Mouse (Mus musculus) intestine, embryonic 16.5 days (tissue): ENCODE measurements around the gene Rprd2. TPM values are rescaled to one million over a fixed set of nuclear protein-coding genes. Genes with fewer than 3 reads are reported as not detected.

ENCODE experiments used
- ATAC-seq: fragments of 200-750 bp; cut with Nextera tagmentation; 2 replicates; pipeline ENCODE4 v1.8.0; 2017; ENCODE audit warnings: moderate TSS enrichment, moderate library complexity
- H3K27ac ChIP-seq: fragments of 300-500 bp; sonication (generic); 2 replicates; pipeline ENCODE4 v1.5.1; 2014; ENCODE audit warnings: mild to moderate bottlenecking, low read length
- H3K27me3 ChIP-seq: fragments of 300-500 bp; sonication (generic); replicated peaks from 2 replicates; pipeline ENCODE4 v1.6.1; 2014; ENCODE audit warnings: low read length, control low read depth, mixed read lengths; ENCODE audit not compliant: control insufficient read depth, insufficient read depth
- H3K36me3 ChIP-seq: fragments of 300-500 bp; sonication (generic); 2 replicates; pipeline ENCODE4 v1.6.1; 2014; ENCODE audit warnings: low read length, control low read depth; ENCODE audit not compliant: control insufficient read depth, insufficient read depth
- H3K4me1 ChIP-seq: fragments of 300-500 bp; sonication (generic); 2 replicates; pipeline ENCODE4 v1.6.1; 2014; ENCODE audit warnings: low read length, control low read depth, mixed read lengths; ENCODE audit not compliant: control insufficient read depth, insufficient read depth
- H3K4me2 ChIP-seq: fragments of 300-500 bp; sonication (generic); 2 replicates; pipeline ENCODE4 v1.6.1; 2014; ENCODE audit warnings: low read depth, low read length, control low read depth
- H3K4me3 ChIP-seq: fragments of 300-500 bp; sonication (generic); 2 replicates; pipeline ENCODE4 v1.5.1; 2014; ENCODE audit warnings: mild to moderate bottlenecking, low read length
- H3K9ac ChIP-seq: fragments of 300-500 bp; sonication (generic); 2 replicates; pipeline ENCODE4 v1.6.1; 2014; ENCODE audit warnings: low read depth, low read length
- H3K9me3 ChIP-seq: fragments of 300-500 bp; sonication (generic); 2 replicates; pipeline ENCODE4 v1.6.1; 2016; ENCODE audit warnings: low read length, control low read depth; ENCODE audit not compliant: control insufficient read depth
- WGBS: fragments of 180-500 bp; shearing (Covaris S2); extraction: QIAGEN DNeasy Blood & Tissue Kit; methylation state at CpG from one replicate; pipeline ENCODE4 v1.1.7; 2014; 5-methylcytosine and 5-hydroxymethylcytosine counted together
- polyA plus RNA-seq: library from polyadenylated mRNA; unstranded; fragments of >200 nt; fragmentation: Nextera tagmentation; extraction: Ambion mirVana; gene quantifications from 2 replicates; pipeline ENCODE4 v1.2.1, GENCODE M21; 2015

Rprd2 gene
- polyA plus RNA-seq, result 13.5 TPM in 2 replicates

- under 1% methylated on average over 58 of the region's 60 CpGs for WGBS
Observed at GRCm38 (mm10) chr3:95818571-95819288, at the start of gene Rprd2. Rprd2 (minus strand) TSS chr3:95818863.

GRCm38 (mm10) chr3:95867408-95867807 is 48.7 kb upstream of the Rprd2 start:
- Histone ChIP-seq H3K4me3 (no peak overlapping the region), H3K9me3 (no peaks in the 10 kb centered on the region), H3K27me3 (no peaks in the 10 kb centered on the region), H3K4me1 (peaks cover 8% of the 10 kb centered on the region; the same call in 1 of the 2 replicates), H3K4me2 (no peak overlapping the region), H3K36me3 (no peaks in the 10 kb centered on the region), H3K27ac (no peak overlapping the region), H3K9ac (no peak overlapping the region)
- 93% methylated on average over 2 of the region's 2 CpGs for WGBS
- ATAC-seq, result no peak

More at GRCm38 (mm10) chr3:95818571-95819288, at the start of gene Rprd2:
- ATAC-seq, result peak; percentile 62
- H3K27me3 ChIP-seq, result no peaks in the 10 kb centered on the region
- peak within 1 kb of the TSS; percentile 71 for H3K4me3 ChIP-seq
- H3K9ac ChIP-seq, result peak within 1 kb of the TSS; percentile 99
- no peaks in the 10 kb centered on the region for H3K9me3 ChIP-seq
- peaks cover 6% of the 10 kb centered on the region for H3K4me1 ChIP-seq
- H3K4me2 ChIP-seq, result peak within 1 kb of the TSS; percentile 68
- peak within 1 kb of the TSS; percentile 100 for H3K27ac ChIP-seq
- no peaks in the 10 kb centered on the region for H3K36me3 ChIP-seq

- ATAC-seq, result no peak
- no peaks in the 10 kb centered on the region for H3K9me3 ChIP-seq
- no peak overlapping the region for H3K27ac ChIP-seq
- no peak overlapping the region for H3K4me3 ChIP-seq
- no peak overlapping the region for H3K4me2 ChIP-seq
- H3K36me3 ChIP-seq, result peaks cover 3% of the 10 kb centered on the region; the same call in 1 of the 2 replicates
- 85% methylated on average over 5 of the region's 5 CpGs for WGBS
- H3K9ac ChIP-seq, result no peak overlapping the region
- no peaks in the 10 kb centered on the region for H3K27me3 ChIP-seq
- H3K4me1 ChIP-seq, result peaks cover 6% of the 10 kb centered on the region; the same call in 1 of the 2 replicates
Observed at GRCm38 (mm10) chr3:95866071-95866470, 47.4 kb upstream of the Rprd2 start.

GRCm38 (mm10) chr3:95865571-95865970 is 46.9 kb upstream of the Rprd2 start:
- Histone ChIP-seq H3K4me3 (no peak overlapping the region), H3K36me3 (peaks cover 3% of the 10 kb centered on the region; the same call in 1 of the 2 replicates), H3K9me3 (no peaks in the 10 kb centered on the region), H3K27me3 (no peaks in the 10 kb centered on the region), H3K9ac (no peak overlapping the region), H3K4me2 (no peak overlapping the region), H3K27ac (no peak overlapping the region), H3K4me1 (peaks cover 4% of the 10 kb centered on the region; the same call in 1 of the 2 replicates)
- WGBS, result 88% methylated on average over 20 of the region's 20 CpGs
- no peak for ATAC-seq

GRCm38 (mm10) chr3:95865050-95865449 is 46.4 kb upstream of the Rprd2 start:
- Histone ChIP-seq H3K9ac (no peak overlapping the region), H3K36me3 (peaks cover 3% of the 10 kb centered on the region; the same call in 1 of the 2 replicates), H3K4me1 (no peaks in the 10 kb centered on the region), H3K4me2 (no peak overlapping the region), H3K4me3 (no peak overlapping the region), H3K9me3 (no peaks in the 10 kb centered on the region), H3K27me3 (no peaks in the 10 kb centered on the region), H3K27ac (no peak overlapping the region)
- 78% methylated on average over 5 of the region's 5 CpGs for WGBS
- no peak for ATAC-seq

- Histone ChIP-seq H3K4me2 (no peak overlapping the region), H3K9ac (no peak overlapping the region), H3K27me3 (no peaks in the 10 kb centered on the region), H3K36me3 (peaks cover 3% of the 10 kb centered on the region; the same call in 1 of the 2 replicates), H3K4me3 (no peak overlapping the region), H3K27ac (no peak overlapping the region), H3K9me3 (no peaks in the 10 kb centered on the region), H3K4me1 (no peaks in the 10 kb centered on the region)
- no peak for ATAC-seq
- 76% methylated on average over 7 of the region's 7 CpGs for WGBS
Observed at GRCm38 (mm10) chr3:95863578-95863977, 44.9 kb upstream of the Rprd2 start.

GRCm38 (mm10) chr3:95861796-95862195 is 43.1 kb upstream of the Rprd2 start:
- peak; percentile 62; the same call in 1 of the 2 replicates for ATAC-seq
- Histone ChIP-seq H3K4me1 (no peaks in the 10 kb centered on the region), H3K4me3 (no peak overlapping the region), H3K9me3 (no peaks in the 10 kb centered on the region), H3K4me2 (no peak overlapping the region), H3K36me3 (peaks cover 3% of the 10 kb centered on the region; the same call in 1 of the 2 replicates), H3K27ac (no peak overlapping the region), H3K27me3 (no peaks in the 10 kb centered on the region), H3K9ac (no peak overlapping the region)
- WGBS, result 46% methylated on average over 2 of the region's 2 CpGs

GRCm38 (mm10) chr3:95861216-95861615 is 42.6 kb upstream of the Rprd2 start:
- Histone ChIP-seq H3K27me3 (no peaks in the 10 kb centered on the region), H3K27ac (no peak overlapping the region), H3K4me2 (no peak overlapping the region), H3K4me3 (no peak overlapping the region), H3K9me3 (no peaks in the 10 kb centered on the region), H3K4me1 (no peaks in the 10 kb centered on the region), H3K36me3 (peaks cover 3% of the 10 kb centered on the region; the same call in 1 of the 2 replicates), H3K9ac (no peak overlapping the region)
- 80% methylated on average over 10 of the region's 10 CpGs for WGBS
- ATAC-seq, result no peak

- no peak overlapping the region for H3K4me2 ChIP-seq
- 82% methylated on average over 3 of the region's 3 CpGs for WGBS
- no peaks in the 10 kb centered on the region for H3K9me3 ChIP-seq
- H3K9ac ChIP-seq, result no peak overlapping the region
- ATAC-seq, result no peak
- H3K27me3 ChIP-seq, result no peaks in the 10 kb centered on the region
- H3K36me3 ChIP-seq, result peaks cover 3% of the 10 kb centered on the region; the same call in 1 of the 2 replicates
- no peak overlapping the region for H3K27ac ChIP-seq
- no peak overlapping the region for H3K4me3 ChIP-seq
- H3K4me1 ChIP-seq, result no peaks in the 10 kb centered on the region
Observed at GRCm38 (mm10) chr3:95860323-95860722, 41.7 kb upstream of the Rprd2 start.
